Mouse (Mus musculus): ENCODE measurements around the gene Zfp467. TPM values are rescaled to one million over a fixed set of nuclear protein-coding genes. Genes with fewer than 3 reads are reported as not detected.

Zfp467 gene
- polyA plus RNA-seq, 1 experiment from 2014 or later: 30.7 TPM

DNA sequence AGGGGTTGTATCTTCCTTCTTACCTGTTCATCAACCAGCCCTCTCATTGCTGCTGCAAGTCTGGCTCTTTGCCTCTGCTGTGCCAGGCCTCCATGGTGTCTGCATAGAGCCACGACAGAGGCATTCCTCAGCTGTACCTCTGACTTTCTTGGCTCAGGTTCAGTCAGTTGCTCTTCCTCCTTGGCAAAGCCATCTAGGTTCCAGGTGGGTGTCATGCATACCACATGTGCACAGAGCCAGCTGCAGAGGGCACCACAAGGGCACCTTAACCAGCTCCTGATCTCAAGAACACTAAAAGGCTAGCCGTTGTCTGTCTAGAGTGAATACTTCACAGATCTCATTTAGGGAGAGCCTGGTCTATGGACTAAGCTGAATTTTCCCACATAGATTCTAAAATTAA lies 29.1 kb downstream of the Zfp467 start:
- H3K9me3 ChIP-seq: no peaks in the 10 kb centered on the region
- ATAC-seq (ENCODE audit: low FRiP score, low read depth): no peak
- H3K4me2 ChIP-seq: no peak overlapping the region
- WGBS: 87% methylated on average over 2 of the region's 2 CpGs
- H3K4me3 ChIP-seq: no peak overlapping the region
- no peaks in the 10 kb centered on the region for H3K27me3 ChIP-seq
- H3K36me3 ChIP-seq: peaks cover 62% of the 10 kb centered on the region
- H3K9ac ChIP-seq: no peak overlapping the region
- H3K27ac ChIP-seq (replicated peaks): no peak overlapping the region
- H3K4me1 ChIP-seq (replicated peaks): no peaks in the 10 kb centered on the region

DNA sequence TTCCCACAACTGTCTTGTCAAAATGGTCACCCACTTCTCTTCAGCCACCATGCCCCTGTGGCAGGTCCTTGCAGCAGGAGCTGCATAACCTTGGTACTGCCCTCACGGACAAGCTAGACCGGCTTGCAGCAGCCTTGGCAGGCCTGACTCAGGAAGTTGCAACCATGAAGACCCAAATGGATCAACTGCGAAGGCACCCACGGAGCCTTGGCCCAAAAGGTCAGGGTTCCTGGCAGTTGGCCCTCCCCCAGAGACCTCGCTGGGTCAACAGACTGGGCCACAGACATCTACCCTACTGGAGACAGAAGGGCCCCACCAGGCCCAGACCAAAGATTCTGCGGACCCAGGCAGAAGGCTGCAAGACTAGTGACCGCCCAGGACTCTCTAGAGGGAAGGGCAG lies 30.0 kb downstream of the Zfp467 start:
- Histone ChIP-seq H3K36me3 (peaks cover 71% of the 10 kb centered on the region), H3K4me3 (no peak overlapping the region), H3K4me2 (no peak overlapping the region), H3K27me3 (no peaks in the 10 kb centered on the region), H3K4me1 (replicated peaks) (no peaks in the 10 kb centered on the region), H3K9me3 (no peaks in the 10 kb centered on the region), H3K27ac (replicated peaks) (no peak overlapping the region), H3K9ac (no peak overlapping the region)
- over 99% methylated on average over 7 of the region's 7 CpGs for WGBS
- no peak for ATAC-seq (ENCODE audit: low FRiP score, low read depth)

DNA sequence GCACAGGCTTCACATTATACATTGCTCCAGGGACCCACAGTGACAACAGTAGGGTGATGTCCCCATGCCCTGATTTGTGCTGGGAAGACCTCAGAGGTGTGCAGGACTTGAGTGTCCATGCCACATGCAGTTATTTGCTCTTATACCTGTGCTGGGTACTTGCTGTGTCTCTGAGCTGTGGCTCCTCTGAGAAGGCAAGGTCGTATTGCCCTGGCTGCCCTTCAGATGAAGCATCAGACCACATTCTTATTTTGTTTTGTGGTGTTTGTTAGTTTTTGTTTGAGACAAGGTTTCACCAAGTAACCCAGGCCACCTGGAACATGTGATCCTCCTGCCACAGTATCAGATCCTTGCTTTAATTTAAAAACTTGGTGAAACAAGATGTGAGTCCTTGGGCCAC lies 30.7 kb downstream of the Zfp467 start:
- ATAC-seq (ENCODE audit: low FRiP score, low read depth): no peak
- WGBS: 93% methylated on average over 1 of the region's 1 CpGs
- Histone ChIP-seq H3K27ac (replicated peaks) (no peak overlapping the region), H3K4me1 (replicated peaks) (no peaks in the 10 kb centered on the region), H3K4me3 (no peak overlapping the region), H3K9ac (no peak overlapping the region), H3K4me2 (no peak overlapping the region), H3K27me3 (no peaks in the 10 kb centered on the region), H3K36me3 (peaks cover 78% of the 10 kb centered on the region), H3K9me3 (no peaks in the 10 kb centered on the region)

DNA sequence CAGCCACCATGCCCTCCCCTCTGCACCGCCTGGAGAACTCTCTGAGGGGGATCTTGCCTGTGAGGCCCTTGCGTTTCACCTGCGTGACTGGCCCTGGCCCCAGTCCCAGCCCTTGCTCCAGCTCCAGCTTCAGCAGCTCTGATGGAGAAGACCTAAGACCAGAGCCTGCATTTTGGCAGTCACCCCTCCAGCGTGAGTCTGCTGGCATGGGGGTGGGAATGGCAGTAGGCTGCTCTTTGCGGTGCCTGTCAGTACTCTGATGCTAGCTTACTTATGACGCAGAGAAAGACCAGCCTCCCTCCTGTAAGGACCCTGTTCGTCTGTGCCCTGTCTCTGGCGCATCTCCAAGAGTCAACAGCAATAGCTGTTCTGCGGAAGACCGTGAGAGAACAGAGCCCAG lies 32.5 kb downstream of the Zfp467 start:
- H3K4me2 ChIP-seq: no peak overlapping the region
- no peak overlapping the region for H3K4me3 ChIP-seq
- peaks cover 96% of the 10 kb centered on the region for H3K36me3 ChIP-seq
- no peaks in the 10 kb centered on the region for H3K9me3 ChIP-seq
- H3K9ac ChIP-seq: no peak overlapping the region
- H3K4me1 ChIP-seq (replicated peaks): no peaks in the 10 kb centered on the region
- WGBS: 82% methylated on average over 10 of the region's 10 CpGs
- no peak for ATAC-seq (ENCODE audit: low FRiP score, low read depth)
- H3K27me3 ChIP-seq: no peaks in the 10 kb centered on the region
- H3K27ac ChIP-seq (replicated peaks): no peak overlapping the region

DNA sequence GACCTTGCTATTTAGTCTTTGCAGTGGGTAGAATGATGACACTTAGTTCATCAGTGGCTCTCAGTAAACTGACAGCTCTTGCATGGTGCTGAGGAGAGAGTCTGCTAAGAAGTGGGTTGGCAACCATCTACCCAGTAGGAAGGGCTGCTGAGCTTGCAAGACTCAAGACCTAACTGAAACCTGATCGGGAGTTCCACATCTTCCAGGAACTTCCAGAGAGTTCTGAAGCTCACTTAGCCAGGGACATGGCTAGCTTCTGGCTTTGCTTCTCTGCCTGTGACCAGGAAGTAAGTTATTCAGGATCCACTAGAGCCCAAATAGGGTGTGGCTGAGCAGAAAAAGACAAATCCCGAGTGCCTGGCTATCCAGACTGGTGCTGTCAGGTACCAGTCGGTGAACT lies 33.0 kb downstream of the Zfp467 start:
- ATAC-seq (ENCODE audit: low FRiP score, low read depth): no peak
- WGBS: 94% methylated on average over 3 of the region's 3 CpGs
- Histone ChIP-seq H3K4me2 (no peak overlapping the region), H3K4me1 (replicated peaks) (no peaks in the 10 kb centered on the region), H3K36me3 (peaks cover 98% of the 10 kb centered on the region), H3K27me3 (no peaks in the 10 kb centered on the region), H3K9ac (no peak overlapping the region), H3K4me3 (no peak overlapping the region), H3K27ac (replicated peaks) (no peak overlapping the region), H3K9me3 (no peaks in the 10 kb centered on the region)

DNA sequence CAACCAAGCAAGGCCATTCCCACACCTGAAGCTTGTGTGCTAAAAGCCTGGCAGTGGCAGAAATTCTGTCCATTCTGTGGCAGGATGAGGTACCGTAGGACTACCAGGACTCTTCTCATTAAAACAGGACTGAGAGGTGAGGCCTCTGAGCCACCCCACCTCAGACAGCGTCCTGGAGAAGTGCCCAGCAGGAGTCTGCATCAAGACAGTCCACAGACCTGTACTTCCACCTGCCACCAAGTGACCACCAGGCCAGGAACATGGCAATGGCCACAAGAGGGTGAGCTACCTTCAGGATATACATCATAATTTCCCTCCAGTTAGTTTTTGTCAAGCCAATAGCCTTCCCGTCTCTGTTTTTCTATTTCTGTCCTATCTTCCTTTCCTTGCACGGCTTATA lies 33.5 kb downstream of the Zfp467 start:
- 92% methylated on average over 4 of the region's 4 CpGs for WGBS
- Histone ChIP-seq H3K27ac (replicated peaks) (no peak overlapping the region), H3K4me3 (no peak overlapping the region), H3K27me3 (no peaks in the 10 kb centered on the region), H3K36me3 (peaks cover 97% of the 10 kb centered on the region), H3K9ac (no peak overlapping the region), H3K9me3 (no peaks in the 10 kb centered on the region), H3K4me2 (no peak overlapping the region), H3K4me1 (replicated peaks) (no peaks in the 10 kb centered on the region)
- ATAC-seq (ENCODE audit: low FRiP score, low read depth): no peak

DNA sequence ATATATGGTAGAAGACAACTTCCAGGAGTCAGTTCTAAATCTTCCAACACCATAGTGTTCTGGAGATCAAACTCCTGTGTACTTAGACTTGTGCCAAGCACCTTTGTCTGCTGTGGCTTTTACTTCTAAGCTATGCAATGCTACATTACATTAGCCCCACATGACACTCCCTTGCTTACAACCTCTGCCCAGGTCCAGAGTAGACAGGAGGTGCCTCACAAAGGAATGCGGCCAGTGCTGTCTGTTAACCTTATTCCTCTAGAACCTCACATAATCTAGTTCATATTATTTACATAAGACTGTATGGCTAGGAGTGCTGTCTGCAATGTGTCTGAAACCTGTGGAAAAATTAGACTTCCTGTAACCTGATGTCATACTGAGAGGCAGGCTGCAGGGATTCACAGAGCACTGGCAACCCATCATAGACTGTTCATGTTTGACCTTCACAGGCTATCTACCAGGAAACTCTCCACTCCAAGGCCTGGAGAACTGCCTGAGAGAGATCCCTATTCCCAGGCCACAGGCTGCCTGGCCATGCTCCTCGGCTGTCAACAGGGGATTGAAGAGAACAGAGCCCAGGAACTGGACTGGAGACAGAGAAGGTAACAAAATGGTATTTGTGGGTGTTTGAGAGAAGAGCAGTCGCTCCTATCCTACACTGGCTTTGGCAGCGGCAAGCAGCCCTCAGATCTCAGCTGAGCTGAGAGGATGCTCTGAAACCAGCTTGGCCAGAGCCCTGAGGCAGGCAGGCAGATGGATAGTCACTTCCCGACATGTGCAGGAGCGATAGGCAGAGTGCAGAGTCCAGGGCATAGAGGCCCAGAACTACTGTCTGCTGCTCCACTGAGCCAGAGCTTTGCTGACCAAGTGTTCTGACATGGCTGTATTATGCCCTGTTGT lies 34.2 kb downstream of the Zfp467 start:
- H3K27ac ChIP-seq (replicated peaks): no peak overlapping the region
- no peak overlapping the region for H3K9ac ChIP-seq
- 92% methylated on average over 6 of the region's 6 CpGs for WGBS
- no peaks in the 10 kb centered on the region for H3K9me3 ChIP-seq
- no peaks in the 10 kb centered on the region for H3K4me1 ChIP-seq (replicated peaks)
- no peak for ATAC-seq (ENCODE audit: low FRiP score, low read depth)
- H3K4me3 ChIP-seq: no peak overlapping the region
- H3K27me3 ChIP-seq: no peaks in the 10 kb centered on the region
- peaks cover 98% of the 10 kb centered on the region for H3K36me3 ChIP-seq
- no peak overlapping the region for H3K4me2 ChIP-seq

DNA sequence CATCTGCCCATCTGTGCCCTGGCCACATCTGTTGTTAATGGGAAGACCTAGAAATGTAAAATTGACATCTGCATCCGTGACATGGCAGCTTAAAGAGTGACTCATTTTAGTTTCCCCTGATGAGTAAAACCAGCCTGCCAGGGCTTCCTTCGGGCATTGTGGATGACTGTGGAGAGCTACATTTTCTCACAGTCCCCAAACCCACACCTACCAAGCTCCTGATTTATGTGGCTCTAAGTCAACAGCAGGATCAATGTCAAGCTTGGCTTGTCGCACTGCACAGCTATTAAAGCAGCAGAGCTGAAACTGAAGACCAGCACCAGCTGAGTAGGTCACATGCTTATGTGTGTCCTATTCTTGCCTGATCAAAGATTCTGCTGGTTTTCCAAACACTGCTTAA lies 35.1 kb downstream of the Zfp467 start:
- ATAC-seq (ENCODE audit: low FRiP score, low read depth): no peak
- no peaks in the 10 kb centered on the region for H3K4me1 ChIP-seq (replicated peaks)
- 87% methylated on average over 3 of the region's 3 CpGs for WGBS
- H3K27ac ChIP-seq (replicated peaks): no peak overlapping the region
- H3K4me3 ChIP-seq: no peak overlapping the region
- no peak overlapping the region for H3K4me2 ChIP-seq
- H3K27me3 ChIP-seq: no peaks in the 10 kb centered on the region
- peaks cover 97% of the 10 kb centered on the region for H3K36me3 ChIP-seq
- H3K9me3 ChIP-seq: no peaks in the 10 kb centered on the region
- no peak overlapping the region for H3K9ac ChIP-seq

DNA sequence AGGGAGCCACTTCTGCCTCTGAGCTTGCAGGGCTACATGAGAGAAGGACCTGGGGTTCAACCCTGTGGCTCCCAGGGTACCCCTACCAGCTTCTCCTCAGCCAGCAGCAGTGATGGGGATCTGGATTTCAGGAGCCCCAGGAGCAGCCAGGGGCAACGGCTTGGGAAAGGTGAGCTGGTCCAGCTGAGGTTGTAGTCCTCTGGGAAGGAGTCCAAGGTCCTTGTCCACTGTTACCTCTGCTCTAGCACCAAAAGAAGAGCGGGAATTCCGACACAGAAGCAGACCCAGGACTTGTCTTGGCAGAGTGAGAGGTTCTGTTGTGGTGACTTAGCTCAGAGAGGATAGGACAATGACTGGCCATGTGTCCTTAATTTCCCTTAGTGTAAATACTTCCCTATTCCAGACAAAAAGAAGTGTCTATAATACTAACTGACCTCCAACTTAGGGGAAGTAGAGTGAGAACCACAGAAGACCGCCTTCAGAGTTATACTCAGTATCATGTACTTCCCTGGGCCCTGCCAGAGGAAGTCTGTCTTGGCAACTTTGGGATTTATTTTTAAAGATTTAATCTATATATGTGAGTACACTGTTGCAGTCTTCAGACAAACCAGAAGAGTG lies 35.8 kb downstream of the Zfp467 start:
- H3K27ac ChIP-seq (replicated peaks): no peak overlapping the region
- H3K27me3 ChIP-seq: no peaks in the 10 kb centered on the region
- H3K36me3 ChIP-seq: peaks cover 95% of the 10 kb centered on the region
- H3K4me3 ChIP-seq: no peak overlapping the region
- no peak overlapping the region for H3K9ac ChIP-seq
- no peaks in the 10 kb centered on the region for H3K9me3 ChIP-seq
- ATAC-seq (ENCODE audit: low FRiP score, low read depth): no peak
- H3K4me2 ChIP-seq: no peak overlapping the region
- 95% methylated on average over 4 of the region's 4 CpGs for WGBS
- no peaks in the 10 kb centered on the region for H3K4me1 ChIP-seq (replicated peaks)

DNA sequence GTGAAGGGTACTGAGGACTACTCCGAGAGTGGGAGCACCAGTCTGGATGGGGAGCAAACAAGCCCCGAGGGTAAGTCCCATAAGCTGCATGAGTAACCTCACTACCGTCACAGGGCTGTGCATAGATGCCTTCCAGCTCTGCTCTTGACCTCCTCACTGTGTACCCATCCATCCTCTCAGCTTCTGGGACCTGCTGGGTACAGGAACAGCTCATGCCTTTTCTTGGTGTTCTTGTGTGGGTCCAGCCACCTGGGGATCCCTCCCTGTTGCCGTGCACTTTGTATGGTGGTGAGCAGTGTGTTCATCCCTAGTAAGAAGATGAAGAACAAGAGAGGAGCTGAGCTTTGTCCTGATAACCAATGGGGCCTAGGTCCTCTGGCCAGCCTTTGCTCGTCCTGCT lies 41.6 kb downstream of the Zfp467 start:
- H3K4me1 ChIP-seq (replicated peaks): 0 out of 2 replicates have a peak, but pooled peaks cover 3% of the 10 kb centered on the region
- no peaks in the 10 kb centered on the region for H3K27me3 ChIP-seq
- no peak overlapping the region for H3K4me2 ChIP-seq

DNA sequence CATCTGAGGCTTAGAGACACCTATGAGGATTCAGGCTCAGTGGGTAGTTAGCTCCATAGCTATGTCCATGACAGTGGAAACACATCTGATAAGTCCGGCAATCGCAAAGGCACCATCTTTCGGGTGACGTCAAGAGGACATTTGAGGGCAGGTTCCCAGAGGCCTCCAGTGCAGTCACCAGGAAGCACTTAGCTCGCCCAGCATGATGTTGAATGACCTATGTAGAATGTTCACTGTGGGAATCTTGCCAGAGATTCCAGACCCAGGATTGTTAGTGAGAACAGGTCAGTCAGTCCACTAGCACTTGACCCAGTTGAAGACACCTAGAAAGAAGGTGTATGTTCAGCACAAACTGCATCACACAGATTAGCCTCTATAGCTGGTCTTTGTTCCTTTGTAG lies 45.7 kb downstream of the Zfp467 start:
- WGBS: 93% methylated on average over 5 of the region's 5 CpGs
- no peak for ATAC-seq (ENCODE audit: low FRiP score, low read depth)
- H3K27ac ChIP-seq (replicated peaks): no peak overlapping the region
- H3K36me3 ChIP-seq: peaks cover 8% of the 10 kb centered on the region
- peaks cover 32% of the 10 kb centered on the region for H3K4me1 ChIP-seq (replicated peaks)
- no peak overlapping the region for H3K4me3 ChIP-seq
- H3K9me3 ChIP-seq: no peaks in the 10 kb centered on the region
- H3K9ac ChIP-seq: no peak overlapping the region
- H3K4me2 ChIP-seq: no peak overlapping the region
- no peaks in the 10 kb centered on the region for H3K27me3 ChIP-seq

More for the DNA sequence above, 41.6 kb downstream of the Zfp467 start:
- H3K9ac ChIP-seq: no peak overlapping the region
- H3K27ac ChIP-seq (replicated peaks): no peak overlapping the region
- H3K36me3 ChIP-seq: peaks cover 46% of the 10 kb centered on the region
- WGBS: 95% methylated on average over 5 of the region's 5 CpGs
- no peaks in the 10 kb centered on the region for H3K9me3 ChIP-seq
- H3K4me3 ChIP-seq: no peak overlapping the region
- no peak for ATAC-seq (ENCODE audit: low FRiP score, low read depth)

DNA sequence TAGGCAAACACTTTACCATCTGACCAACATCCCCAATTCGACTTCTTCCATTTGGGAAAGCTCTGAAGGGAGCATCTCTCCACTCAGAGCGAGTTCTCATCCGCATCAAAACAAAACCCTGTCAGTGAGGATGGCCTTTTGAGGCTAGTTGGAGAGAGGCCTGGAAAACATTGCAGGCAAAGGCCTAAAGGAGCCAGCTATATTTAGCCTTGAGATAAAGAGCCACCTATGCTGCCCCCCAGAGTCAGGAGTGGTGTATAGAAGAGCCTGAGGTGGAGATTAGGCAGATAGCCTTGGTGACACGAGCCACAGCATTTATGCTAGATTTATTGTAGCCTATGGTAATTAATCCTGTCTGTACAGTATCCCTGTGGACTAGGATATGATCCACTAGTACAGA lies 48.3 kb downstream of the Zfp467 start:
- WGBS: 59% methylated on average over 4 of the region's 4 CpGs
- H3K9me3 ChIP-seq: no peaks in the 10 kb centered on the region
- peaks cover 38% of the 10 kb centered on the region for H3K4me1 ChIP-seq (replicated peaks)
- H3K27me3 ChIP-seq: no peaks in the 10 kb centered on the region
- peak overlapping the region; percentile 67 for H3K4me2 ChIP-seq
- no peak for ATAC-seq (ENCODE audit: low FRiP score, low read depth)
- no peak overlapping the region for H3K9ac ChIP-seq
- H3K4me3 ChIP-seq: no peak overlapping the region
- no peaks in the 10 kb centered on the region for H3K36me3 ChIP-seq
- no peak overlapping the region for H3K27ac ChIP-seq (replicated peaks)

Measured in hindbrain, embryonic 15.5 days (tissue).